Mouse (Mus musculus): ENCODE results near the gene 9430015G10Rik.
"Not testable (repeated sequence)": the region's sequence is repeated elsewhere in the genome, so short reads cannot be mapped to it uniquely, and the experiment has no call there.

Gene 9430015G10Rik

DNA sequence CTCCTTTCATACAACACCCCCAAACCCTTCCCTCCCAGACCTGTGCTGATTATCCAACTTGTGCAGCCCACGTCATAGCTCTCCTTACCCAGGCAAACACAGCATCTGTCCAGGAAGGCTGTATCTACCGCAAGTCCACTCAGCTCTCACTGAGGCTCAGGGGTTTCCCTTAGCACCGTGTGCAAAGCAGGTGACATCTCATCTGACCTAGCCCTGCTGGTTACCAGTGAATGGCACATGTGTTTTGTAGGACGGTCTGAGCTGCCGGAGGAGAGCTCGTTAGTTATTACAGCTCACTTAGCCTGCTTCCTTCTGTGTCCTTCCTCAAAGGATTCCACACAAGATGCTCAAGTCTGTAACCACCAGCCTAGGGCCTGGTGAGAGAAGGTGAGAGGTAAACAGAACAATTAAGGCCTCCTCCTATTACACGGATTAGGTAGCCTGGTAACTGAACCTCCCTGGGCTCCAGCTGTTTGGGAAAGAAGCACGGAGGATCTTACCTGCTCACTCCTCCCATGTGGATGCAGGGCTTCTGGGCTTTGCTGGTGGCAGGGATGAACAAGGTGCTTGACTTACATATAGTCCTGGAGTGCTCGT is 11.9 kb upstream of the 9430015G10Rik start:
- no peak for DNase-seq

DNA sequence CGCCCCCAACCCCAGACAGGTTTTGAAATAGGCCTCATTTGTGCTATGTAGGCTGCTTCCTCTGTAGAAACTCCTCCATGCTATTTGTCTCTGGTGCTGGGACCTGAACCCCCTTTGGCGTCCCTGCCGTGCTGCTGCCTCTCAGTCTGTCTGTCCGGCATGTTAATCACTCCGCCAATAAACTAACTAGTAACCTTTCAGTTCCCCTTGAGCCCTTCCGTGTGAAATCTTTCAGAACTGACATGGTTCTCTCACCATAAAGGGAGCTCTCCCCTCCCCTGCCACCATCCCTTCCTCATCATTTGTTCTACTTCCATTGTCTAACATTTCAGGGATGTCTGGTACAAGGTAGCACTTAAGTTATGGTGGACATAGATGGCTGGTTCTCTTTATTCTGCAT is 10.4 kb upstream of the 9430015G10Rik start:
- no peak for DNase-seq

DNA sequence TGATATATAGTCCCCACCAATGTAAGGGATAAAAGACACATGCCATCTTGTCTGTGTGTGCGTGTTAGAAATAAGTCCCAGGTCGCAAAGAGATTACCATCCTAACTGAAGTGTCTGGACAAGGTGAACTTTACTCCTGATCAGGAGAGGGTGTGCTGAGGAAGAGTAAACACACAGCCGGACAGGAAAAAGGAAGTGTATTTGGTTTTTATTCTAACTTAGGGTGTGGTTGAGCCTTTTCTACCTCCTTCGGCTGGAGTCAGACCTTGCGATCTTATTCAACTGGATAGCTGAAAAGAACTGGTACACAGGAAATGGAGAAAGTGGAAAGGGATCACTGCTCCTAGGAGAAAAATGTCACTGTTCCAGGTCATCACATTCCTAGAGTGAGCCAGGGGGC is 9.3 kb upstream of the 9430015G10Rik start:
- DNase-seq: no peak

DNA sequence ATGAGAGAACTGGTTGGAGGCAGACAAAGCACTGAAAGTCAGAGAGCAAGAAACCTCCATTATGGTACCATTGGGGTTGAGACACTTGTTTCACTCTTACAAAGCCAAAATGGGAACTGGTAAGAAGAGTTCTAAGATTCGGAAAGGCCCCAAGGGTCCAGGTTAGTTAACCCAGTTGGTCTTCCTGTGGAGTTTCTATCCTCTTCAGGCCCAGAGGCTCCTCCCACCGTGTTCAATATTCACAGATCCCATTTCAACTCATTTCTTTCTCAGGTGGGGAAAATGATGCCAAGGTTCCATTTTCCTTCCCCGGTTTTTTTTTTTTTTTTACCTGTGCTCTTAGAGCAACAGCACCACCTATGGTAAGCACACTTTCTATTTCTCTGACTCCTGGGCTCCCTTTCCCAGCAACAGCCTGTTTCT is 8.3 kb upstream of the 9430015G10Rik start:
- no peak for DNase-seq

DNA sequence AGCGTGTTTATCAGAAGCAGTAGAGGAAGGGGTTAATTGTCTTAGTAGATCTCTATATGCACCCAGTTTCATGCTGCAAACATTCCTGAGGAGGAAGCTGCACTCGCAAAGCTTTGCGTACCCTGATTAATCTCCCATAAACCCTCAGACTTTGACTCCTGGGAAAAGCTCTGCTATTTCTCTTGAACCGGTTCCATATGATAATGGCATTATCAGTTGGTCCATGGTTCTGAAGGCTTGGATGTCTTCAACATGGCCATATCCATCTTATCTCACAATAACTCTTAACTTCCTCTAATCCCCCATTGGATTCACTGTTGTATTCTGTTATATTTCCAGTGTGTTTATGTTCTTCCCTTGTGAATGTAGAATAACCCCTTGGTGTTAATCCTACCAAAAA is 6.4 kb upstream of the 9430015G10Rik start:
- no peak for DNase-seq

DNA sequence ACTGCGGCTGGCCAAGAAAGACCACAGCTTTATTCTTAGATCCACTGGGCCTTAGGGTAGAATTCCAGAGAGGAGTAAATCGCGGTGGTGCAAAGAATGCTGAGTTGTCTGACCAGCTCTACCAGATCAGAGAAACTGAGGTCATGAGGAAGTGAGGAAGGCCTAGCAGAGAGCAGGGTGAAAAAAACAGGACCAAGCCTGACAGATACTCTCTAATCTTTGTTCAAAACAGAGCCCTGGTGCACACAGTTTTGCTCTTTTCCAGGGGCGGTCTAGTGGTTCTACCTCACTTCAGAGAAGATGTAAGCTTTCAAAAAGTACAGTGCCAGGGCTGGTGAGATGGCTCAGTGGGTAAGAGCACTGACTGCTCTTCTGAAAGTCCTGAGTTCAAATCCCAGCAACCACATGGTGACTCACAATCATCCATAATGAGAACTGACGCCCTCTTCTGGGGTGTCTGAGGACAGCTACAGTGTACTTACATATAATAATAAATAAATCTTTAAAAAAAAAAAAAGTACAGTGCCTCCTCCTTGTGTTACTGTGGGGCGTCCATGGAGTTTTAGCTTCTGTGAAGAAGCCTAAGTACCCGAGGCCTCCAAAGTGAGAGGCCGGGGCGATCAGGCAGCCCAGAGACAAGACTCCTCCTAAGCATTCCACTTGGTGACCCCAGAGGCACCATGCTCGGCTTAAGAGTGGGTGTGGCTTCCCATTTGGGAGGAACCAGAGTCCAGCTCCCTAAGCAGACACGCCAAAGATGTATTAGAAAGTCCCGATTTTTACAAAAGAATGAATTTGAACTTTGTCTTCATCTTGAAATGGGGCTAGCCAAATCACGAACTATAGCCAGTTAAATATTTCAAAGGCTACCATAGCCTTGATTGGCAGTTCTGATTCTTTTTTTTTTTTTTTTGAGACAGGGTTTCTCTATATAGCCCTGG is 906 bp upstream of the 9430015G10Rik start:
- DNase-seq: peak; percentile 33

DNA sequence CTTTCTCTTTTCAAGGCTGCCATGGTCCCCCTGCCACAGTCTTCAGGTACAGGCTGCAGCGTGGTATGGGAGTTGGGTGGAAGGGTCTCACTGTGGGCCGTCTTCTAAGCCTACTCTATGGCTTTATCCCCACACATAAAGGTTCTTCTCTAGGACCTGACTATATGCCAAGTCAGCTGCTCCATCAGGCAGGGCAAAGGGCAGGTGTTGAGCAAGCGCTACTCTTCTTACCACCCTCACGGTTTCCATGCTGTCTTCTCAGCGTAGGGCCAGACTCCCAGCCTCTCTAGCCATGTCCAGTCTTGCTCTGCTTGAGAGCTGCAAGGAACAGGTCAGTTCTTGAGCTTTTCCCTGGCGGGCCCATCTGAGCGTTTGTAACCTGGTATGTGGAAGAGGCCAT is 14.3 kb downstream of the 9430015G10Rik start:
- DNase-seq: no peak

DNA sequence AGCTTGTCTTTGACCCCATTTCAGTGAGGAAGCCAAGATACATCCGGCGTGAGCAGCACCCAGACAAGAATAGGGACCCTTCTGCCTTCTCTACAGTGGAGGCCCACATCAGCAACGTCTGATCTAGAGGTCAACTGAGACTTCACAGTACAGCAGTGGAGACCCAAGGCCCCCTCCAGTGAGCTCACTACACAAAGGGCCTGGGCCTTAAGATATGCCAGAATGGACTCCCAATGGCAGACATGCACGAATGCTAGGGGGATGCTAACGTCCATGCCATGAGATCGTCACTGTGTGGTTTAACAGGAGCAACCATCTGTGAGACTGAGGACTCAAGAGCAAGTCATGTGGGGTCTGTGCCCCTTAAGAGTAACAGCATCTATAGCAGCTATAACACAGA is 15.6 kb downstream of the 9430015G10Rik start:
- DNase-seq: no peak

DNA sequence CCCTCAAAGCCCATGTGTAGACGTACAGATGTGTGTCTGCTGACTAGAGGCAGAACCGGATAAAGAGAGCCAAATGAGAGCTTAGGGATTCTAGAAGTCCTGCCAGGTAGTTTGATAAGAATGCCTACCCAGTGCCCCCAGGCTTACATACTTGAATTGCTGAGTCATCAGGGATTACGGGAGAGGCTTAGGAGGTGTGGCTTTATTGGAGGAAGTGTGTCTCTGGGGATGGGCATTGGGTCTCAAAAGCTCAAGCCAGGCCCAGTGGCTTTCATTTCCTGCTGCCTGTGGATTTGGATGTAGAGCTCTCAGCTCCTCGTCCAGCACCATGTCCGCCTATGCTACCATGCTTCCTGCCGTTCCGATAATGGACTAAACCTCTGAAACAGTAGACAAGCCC is 17.1 kb downstream of the 9430015G10Rik start:
- no peak for DNase-seq

DNA sequence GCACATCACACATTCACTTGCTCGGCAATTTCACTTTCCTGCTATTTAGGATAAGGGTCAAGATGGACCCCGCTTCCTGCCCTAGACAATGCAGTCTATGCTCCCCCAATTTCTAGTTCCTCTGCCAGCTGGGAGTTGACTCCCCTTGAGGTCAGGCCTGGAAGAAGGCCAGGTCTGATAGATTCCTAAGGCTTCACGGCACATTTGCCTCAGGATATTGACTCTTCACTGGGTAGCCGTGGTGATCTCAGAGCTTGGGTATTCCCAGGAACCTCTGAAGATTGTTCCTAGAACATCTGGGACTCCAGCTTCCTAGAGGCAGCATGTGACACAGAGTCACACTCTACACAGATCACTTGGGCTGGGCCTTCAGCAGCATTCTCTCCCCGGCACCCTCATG is 19.0 kb downstream of the 9430015G10Rik start:
- no peak for DNase-seq

DNA sequence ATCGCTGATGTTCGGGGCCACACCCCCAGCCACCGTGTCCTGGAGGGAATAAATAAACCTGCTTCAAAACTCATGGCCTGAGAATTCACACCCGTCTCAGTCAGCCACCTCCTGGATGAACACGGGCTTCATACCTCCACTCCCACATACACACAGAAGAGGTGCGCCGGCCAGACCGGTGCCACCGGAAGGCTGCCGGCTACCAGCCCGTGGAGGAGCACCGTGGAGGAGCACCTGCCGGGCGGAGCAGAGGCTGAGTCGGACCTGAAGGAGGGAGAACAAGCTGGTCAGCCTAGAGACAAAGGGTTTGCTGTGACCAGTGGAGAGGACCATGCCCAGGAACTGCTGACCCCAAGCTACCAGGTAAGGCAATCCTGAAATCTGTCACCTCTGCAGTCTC is 20.7 kb downstream of the 9430015G10Rik start, which contains the start of gene Rnf223:
Rnf223 (plus strand) TSS at position 78 of the 400 bp plus-strand sequence.
- no peak for DNase-seq

DNA sequence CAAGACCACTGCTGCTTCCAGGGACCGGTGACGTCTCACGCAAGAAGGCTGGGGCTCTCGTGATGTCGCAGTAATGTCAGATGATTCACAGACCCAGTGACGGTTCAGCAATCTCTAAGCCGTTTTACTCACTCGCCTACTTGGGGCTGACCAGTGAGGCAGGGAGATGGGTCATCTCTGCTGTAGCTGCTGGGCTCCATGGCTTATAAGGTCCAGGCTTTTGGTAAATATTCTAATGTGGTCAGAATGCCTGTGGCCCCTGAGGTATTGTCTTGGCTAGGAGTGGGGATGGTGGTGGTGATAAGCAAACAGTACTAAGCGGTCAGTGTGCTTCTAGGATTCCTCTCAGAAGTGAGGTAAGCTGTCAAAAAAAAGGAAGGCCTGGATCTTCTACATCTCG is 21.2 kb downstream of the 9430015G10Rik start:
- no peak for DNase-seq

DNA sequence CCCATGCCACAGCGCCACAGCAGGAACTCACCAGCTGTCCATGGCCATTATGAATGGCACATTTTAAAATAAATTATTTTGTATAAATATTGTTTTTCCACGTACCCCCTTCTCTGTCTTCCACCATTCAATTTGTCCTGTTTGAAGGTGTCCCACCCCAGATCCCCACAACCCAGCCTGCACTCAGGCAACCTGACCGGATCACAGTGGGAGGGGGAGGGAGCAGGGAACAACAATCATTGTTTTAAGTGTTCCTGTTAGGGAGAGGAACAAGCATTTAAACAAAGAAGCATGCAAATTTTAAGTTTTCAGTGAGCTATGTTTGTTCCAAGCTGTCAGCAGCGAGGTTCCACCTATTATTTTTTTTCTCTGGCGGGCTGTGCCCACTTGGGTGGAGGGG is 23.6 kb downstream of the 9430015G10Rik start:
- no peak for DNase-seq

DNA sequence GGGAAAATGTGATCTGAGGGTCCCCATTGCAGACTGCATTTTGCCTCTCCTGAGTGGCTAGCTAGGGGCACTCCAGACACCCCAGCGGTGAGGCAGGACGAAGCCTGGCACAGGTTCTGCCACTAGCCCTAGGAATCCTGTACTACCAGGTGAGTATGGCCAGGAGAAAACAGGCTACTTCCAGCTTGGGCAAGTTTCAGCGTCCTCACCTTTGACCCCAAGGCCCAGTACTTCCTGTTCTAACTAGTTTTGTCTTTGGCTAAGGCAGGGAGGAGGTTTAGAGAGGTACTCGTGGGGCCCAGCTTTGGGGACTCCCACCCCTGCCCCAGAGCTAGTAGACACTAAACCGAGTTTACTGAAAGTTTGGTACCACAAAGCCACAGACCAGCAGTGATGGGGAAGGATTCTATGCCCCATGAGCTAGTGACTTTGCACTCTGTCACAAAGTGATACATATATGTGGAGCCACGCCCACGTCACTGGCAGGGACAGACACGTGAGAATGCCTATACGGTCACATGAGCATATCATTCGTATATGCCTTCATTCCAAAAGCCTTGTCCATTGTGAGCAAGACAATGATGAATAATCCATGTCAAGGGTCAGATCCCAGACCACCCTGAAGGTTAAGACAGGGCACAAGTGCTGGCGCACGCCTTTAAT is 24.3 kb downstream of the 9430015G10Rik start:
- no peak for DNase-seq

DNA sequence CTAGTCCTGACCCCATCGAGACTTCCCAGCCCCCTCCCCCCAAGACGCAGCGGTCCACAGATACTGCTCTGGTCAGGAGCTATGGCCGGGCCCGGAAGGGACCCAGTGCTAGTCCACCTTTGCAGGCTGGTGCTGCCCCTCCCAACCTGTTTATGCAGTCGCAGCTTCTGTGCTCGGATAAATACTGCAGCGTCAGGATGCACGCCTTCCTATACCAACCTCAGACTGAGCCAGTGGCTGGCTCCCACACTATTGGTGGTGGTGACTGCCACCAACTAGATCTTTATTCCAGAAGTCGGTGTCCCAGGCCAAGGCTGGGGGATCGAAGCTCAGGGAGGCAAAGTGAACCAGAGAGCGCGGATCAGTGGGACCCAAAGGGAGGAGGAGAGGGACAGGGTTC is 25.3 kb downstream of the 9430015G10Rik start:
- DNase-seq: no peak

DNA sequence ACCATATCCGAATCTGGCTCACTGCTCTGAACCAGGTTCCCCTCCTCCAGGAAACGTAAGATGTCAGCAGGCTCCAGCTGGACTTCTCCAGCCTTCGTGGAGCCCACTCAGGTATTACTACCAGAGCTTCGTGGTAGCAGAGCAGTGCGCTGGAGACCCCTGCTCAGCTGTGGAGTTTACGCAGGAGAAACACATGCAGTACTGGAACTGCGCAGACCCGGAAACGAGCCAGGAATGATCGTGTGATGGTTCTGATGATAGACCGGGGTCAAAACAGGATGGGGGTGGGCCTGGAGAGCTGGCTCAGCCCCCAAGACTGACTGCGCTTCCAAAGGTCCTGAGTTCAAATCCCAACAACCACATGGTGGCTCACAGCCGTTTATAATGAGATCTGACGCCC is 26.0 kb downstream of the 9430015G10Rik start:
- DNase-seq: no peak

DNA sequence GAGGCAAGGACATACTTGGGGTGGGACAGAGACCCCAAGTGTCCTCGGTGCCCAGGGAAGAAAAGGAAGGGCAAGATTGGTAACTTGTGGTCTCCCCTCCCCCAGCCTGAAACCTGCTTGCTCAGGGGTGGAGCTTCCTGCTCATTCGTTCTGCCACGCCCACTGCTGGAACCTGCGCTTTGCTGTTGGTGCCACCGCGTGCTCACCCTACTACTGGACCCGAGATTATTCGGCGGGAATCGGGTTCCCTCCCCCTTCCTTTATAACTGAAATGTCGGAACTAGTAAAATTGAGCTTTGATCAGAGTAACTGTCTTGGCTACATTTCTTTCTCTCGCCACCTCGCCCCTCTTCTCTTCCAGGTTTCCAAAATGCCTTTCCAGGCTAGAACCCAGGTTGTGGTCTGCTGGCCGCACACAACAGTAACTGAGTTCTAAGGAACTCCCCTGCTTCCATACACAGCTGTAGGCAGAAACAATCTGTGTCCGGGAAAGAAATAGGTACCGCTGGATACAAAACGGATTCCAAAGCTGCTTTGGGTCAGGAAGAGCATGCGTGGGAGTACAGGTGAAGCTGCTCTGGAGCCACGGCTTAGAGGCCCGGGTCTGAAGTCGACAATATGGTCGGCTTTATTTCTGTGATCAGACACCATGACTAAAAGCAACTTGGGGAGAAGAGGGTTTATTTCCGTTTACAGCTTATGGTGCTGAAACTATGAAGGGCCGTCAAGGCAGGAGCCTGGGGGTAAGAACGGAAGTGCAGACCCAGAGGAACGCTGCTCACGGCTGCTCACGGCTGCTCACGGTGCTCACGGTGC is 26.7 kb downstream of the 9430015G10Rik start:
- DNase-seq: peak; percentile 13

DNA sequence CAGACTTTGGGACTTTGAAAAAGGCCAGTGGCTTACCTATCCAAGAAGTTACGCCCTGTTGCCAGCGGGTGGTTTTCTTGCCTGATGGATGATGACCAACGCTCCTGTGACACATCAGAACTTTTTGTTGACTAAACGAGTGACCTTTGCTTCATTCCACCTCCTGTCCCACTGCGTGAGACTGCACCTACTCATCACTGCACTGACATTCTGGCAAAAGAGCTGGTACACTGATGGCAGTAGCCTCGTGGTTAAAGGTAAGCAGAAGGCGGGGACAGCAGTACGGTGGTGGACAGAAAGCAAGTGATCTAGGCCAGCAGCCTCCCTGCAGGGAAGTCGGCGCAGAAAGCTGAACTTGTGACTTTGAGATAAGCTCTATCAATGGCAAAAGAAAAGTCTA is 41.1 kb downstream of the 9430015G10Rik start:
- DNase-seq: not testable (repeated sequence)

DNA sequence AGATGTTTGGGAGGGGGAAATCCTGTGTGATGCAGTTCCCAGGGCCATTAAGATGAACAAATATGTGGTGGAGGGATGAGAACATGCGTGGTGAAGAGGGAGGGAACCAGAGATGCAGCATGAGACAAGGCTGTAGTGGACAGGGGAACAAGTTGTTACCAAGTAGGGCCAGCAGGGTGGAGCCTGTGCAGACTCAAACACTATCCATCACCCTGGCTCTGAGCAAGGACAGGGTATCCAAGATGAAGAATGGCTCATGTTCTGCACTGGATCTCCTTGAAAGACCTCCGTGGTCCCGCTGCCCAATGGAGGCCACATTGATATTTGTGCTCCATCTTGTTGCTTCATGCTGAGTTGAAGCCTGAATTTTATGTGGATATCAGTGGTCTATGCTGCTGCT is 45.0 kb downstream of the 9430015G10Rik start:
- no peak for DNase-seq

DNA sequence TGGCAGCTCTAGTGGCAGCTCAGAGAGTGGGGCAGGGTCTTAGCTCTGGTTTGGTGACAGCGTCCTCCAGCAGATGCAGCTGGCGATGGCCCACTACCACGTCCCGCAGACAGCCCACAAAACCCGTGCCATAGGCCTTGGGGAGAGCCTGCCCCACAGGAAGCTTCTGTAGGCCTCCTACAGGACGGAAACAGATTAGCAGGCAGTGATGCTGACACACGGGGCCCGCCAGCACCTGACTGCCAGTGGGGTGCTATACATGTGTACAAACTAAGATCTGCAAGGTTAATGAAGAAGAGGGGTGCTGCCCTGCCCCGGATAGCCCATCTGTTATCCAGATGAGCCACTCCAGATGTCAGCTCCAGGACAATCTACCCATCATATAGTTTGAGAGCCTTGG is 56.7 kb downstream of the 9430015G10Rik start:
- peak; percentile 23 for DNase-seq

DNA sequence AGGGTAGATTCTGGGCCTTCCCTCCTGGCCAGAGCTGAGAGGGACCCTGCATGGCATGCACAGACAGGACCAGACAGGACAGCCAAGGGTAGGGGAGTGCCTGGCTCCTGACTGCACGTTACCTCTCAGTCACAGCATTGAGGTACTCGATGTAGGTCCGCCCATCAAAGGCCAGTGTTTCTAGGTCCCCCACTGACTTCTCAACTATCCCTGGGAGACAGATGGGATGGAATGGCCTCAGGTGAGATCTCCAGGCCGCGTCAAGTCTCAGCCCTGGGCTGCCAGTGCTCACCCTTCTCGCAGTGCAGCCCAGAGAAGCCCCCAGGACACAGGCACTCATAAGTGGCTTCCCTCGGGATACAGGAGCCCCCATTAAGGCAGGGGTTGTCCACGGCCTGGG is 58.8 kb downstream of the 9430015G10Rik start:
- no peak for DNase-seq

DNA sequence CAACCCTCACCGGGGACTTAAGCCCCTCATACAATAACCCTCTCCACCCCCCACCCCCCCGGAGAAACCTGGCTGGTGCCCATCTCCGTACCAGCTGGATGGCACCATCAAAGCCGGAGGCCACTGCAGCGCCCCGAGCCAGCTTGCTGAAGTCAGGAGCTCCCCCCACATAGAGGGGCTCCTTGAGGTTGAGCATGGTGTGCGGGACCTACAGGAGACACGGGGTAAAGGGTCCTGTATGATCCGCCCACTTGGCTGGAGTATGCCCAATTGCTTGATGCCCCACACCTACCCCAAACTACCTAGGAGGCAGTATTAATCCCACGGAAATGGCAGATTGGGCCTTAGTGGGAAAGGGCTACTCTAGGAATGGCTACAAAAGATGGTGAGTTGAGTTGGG is 59.3 kb downstream of the 9430015G10Rik start:
- no peak for DNase-seq

DNA sequence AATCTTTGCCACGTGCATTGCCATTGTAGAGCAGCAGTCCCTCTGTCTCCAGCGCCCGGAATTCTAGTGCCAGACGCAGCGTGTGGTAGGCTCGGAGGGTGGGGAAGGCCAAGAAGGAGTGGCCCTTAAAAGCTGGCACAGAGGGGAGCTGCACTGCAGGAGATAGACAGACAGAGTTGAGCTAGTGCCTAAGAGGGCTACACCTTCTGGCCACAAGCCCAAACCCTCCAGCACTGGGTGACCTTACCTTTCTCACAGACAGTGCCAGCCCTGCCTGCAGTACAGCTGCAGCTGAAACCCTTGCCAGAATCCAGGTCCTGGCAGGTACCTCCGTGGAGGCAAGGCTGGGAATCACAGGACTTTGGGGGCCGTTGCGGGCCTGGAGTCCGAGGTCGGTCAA is 62.0 kb downstream of the 9430015G10Rik start:
- no peak for DNase-seq
